Mouse (Mus musculus): ENCODE data around the gene Sorbs2. TPM values are rescaled to one million over a fixed set of nuclear protein-coding genes. Genes with fewer than 3 reads are reported as not detected.

Sorbs2 gene
- polyA plus RNA-seq (2015; fragmentation: Illumina TruSeq; extraction: RNeasy Lipid Tissue Mini Kit (QIAGEN cat#74804); ENCODE audit: insufficient read depth, low read depth, low replicate concordance) = 20.5 TPM

GRCm38 (mm10) chr8:45507634-45508321 is at the start of gene Sorbs2:
Sorbs2 (plus strand) TSS chr8:45507788.

Other genes starting within 250 kb of the Sorbs2 start
- gene F11, start 245.8 kb upstream of the Sorbs2 start, polyA plus RNA-seq (2015; fragmentation: Illumina TruSeq; extraction: RNeasy Lipid Tissue Mini Kit (QIAGEN cat#74804); ENCODE audit: insufficient read depth, low read depth, low replicate concordance) = not detected
- gene Klkb1, start 212.9 kb upstream of the Sorbs2 start, polyA plus RNA-seq (2015; fragmentation: Illumina TruSeq; extraction: RNeasy Lipid Tissue Mini Kit (QIAGEN cat#74804); ENCODE audit: insufficient read depth, low read depth, low replicate concordance) = not detected
- not detected for gene Gm45753, start 199.3 kb upstream of the Sorbs2 start, polyA plus RNA-seq (2015; fragmentation: Illumina TruSeq; extraction: RNeasy Lipid Tissue Mini Kit (QIAGEN cat#74804); ENCODE audit: insufficient read depth, low read depth, low replicate concordance)
- gene Cyp4v3, start 174.6 kb upstream of the Sorbs2 start, polyA plus RNA-seq (2015; fragmentation: Illumina TruSeq; extraction: RNeasy Lipid Tissue Mini Kit (QIAGEN cat#74804); ENCODE audit: insufficient read depth, low read depth, low replicate concordance) = 3.6 TPM
- gene Fam149a, start 125.5 kb upstream of the Sorbs2 start, polyA plus RNA-seq (2015; fragmentation: Illumina TruSeq; extraction: RNeasy Lipid Tissue Mini Kit (QIAGEN cat#74804); ENCODE audit: insufficient read depth, low read depth, low replicate concordance) = 5.3 TPM
- 3.3 TPM for gene Tlr3, start 96.7 kb upstream of the Sorbs2 start, polyA plus RNA-seq (2015; fragmentation: Illumina TruSeq; extraction: RNeasy Lipid Tissue Mini Kit (QIAGEN cat#74804); ENCODE audit: insufficient read depth, low read depth, low replicate concordance)